Mouse (Mus musculus) embryo, embryonic 11.5 days (tissue): ENCODE results near the gene Fes.

Source experiments
- DNase-seq: peaks from one replicate; pipeline ENCODE4 v3.0.0-alpha.2; 2012; ENCODE audit warnings: low read depth, low spot score

The Fes gene

DNA sequence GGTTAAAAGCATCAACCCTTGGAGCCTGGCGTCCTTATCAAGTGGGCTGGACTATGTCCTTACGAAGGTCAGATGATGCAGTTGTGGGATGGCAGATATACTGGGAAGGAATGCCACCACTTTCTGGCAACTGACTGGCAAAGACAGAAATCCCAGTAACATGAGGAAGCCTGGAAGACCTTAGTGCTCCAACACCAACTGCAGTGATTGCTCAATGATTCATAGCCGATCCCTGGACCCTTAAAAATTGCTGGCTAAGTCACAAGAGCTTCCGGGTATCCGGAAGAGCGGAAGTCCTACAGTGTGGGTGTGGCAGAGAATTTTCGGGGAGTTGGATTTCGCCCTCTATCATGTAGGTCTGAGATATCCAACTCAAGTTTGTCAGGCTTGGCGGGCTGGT lies 41.6 kb downstream of the Fes start:
- no peak for DNase-seq

DNA sequence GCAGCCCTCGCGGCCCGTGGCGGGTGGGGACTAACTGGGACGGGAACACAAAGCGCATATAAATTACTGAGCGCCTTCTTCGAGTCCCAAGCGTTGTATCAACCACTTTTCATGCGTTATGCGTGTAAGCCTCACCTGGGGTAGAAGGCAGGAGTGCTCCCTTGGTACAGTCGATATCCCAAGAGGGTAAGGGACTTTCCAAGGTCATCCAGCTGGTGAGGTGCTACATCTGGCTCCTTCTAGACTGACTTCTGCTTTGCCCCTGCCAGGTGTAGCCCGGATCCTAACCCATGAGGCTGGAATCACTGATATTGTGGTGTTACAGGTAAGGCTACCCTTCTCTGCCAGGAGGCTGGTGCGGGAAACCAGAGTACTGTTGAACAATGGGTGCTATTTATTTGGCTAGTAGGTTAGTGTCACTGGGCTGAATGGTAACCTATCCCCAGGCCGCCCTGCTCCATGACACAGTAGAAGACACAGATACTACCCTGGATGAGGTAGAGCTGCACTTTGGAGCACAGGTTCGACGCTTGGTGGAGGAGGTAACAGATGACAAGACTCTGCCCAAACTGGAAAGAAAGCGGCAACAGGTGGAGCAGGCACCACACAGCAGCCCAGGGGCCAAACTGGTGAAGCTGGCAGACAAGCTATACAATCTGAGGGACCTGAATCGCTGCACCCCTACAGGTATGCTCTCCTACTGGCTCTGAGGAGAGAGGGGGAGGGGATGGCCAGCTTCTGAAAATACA lies 44.3 kb downstream of the Fes start:
- no peak for DNase-seq

DNA sequence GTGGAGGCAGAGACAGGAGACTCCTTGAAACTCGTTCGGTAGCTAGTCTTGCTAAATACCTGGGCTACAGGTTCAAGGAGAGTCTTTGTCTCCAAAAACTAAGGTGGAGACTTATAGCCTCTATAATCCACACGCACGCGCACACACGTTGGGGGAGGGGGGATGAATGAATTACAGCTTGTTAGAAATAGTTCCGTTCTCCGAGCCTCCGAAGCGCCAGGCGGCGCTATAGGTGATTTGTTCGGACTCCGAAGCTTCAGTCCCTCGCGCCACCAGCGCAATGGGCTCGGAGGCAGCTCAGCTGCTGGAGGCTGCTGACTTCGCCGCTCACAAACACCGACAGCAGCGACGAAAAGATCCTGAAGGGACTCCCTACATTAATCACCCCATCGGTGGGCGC lies 44.9 kb downstream of the Fes start, which contains the start of gene Hddc3:
Gene Hddc3, plus strand, starts transcription at position 247 of the 400 bp plus-strand sequence.
- peak; percentile 95 for DNase-seq

DNA sequence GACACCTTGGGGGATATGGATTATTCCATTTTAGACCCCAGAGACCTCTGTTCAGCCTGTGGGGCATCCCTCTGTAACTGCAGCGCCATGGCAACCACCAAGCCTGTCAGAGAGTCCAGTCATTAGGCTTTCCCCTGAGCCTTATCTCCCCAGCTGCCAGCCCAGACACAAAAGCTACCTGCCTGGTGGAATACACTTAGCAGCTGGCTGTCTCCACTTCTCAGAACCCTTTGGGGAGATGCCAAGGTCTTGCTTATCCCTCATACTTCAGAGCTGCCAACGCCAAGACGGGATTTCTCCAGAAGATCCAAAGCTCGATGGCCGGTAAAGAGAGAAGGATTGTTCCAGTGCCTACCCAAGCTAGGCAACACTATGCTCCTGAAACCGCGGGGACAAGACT lies 46.0 kb downstream of the Fes start:
- DNase-seq, result no peak

- peak; percentile 65 for DNase-seq
Measured at GRCm38 (mm10) chr7:80340793-80341192, 47.0 kb downstream of the Fes start, which contains the start of gene Unc45a. Gene Unc45a, minus strand, starts transcription at chr7:80341005.

GRCm38 (mm10) chr7:80339793-80340628 lies 47.7 kb downstream of the Fes start:
- DNase-seq, result peak; percentile 97

- DNase-seq, result no peak
Measured at GRCm38 (mm10) chr7:80339371-80339770, 48.4 kb downstream of the Fes start.

GRCm38 (mm10) chr7:80336932-80337331 lies 50.8 kb downstream of the Fes start:
- DNase-seq, result no peak

GRCm38 (mm10) chr7:80334848-80335247 lies 52.9 kb downstream of the Fes start:
- DNase-seq, result no peak

- no peak for DNase-seq
Measured at GRCm38 (mm10) chr7:80331433-80331832, 56.3 kb downstream of the Fes start.

DNA sequence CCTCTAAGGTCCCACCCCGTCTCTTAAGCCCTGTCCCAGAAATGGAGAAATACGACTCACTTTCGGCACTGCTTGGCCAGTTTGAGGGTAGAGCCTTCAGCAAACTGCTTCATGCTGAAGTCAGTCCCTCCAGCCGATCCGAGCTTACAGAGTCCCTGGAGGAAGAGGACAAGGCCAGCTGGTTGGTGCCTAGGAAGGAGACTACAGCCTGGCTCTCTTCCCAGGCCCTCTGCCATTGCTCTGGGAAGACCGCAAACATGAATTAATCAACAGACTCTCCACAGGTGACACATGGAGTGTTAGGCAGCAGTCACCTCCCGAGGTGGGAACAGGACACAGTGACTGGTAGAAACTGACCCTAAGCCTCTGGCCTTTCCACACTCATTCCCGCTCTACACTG lies 57.5 kb downstream of the Fes start:
- no peak for DNase-seq
